Mouse (Mus musculus) forebrain, postnatal 0 days (tissue): ENCODE results near the gene Dock7. TPM values are rescaled to one million over a fixed set of nuclear protein-coding genes. Genes with fewer than 3 reads are reported as not detected.

Experiments
- ATAC-seq: fragments of 200-750 bp; cut with Nextera tagmentation; 2 replicates; pipeline ENCODE4 v1.8.0; 2017; ENCODE audit warnings: mild to moderate bottlenecking, moderate library complexity
- DNase-seq: peaks from one replicate; pipeline ENCODE4 v3.0.0-alpha.2; 2015
- H3K27ac ChIP-seq: fragments of 300-500 bp; sonication (generic); 2 replicates; pipeline ENCODE4 v1.5.1; 2014; ENCODE audit warnings: low read depth, mild to moderate bottlenecking, antibody characterized with exemption, low read length, moderate library complexity, mixed read lengths
- H3K27me3 ChIP-seq: fragments of 300-500 bp; sonication (generic); 2 replicates; pipeline ENCODE4 v1.6.1; 2014; ENCODE audit warnings: mild to moderate bottlenecking, low read length, mixed read lengths; ENCODE audit not compliant: insufficient read depth
- H3K36me3 ChIP-seq: fragments of 300-500 bp; sonication (generic); 2 replicates; pipeline ENCODE4 v1.6.1; 2014; ENCODE audit warnings: mild to moderate bottlenecking, moderate library complexity; ENCODE audit not compliant: insufficient read depth
- H3K4me1 ChIP-seq: fragments of 300-500 bp; sonication (generic); 2 replicates; pipeline ENCODE4 v1.6.1; 2014; ENCODE audit warnings: antibody characterized with exemption; ENCODE audit not compliant: insufficient read depth
- H3K4me2 ChIP-seq: fragments of 300-500 bp; sonication (generic); 2 replicates; pipeline ENCODE4 v1.6.1; 2014; ENCODE audit warnings: low read depth, mild to moderate bottlenecking, moderate library complexity
- H3K4me3 ChIP-seq: fragments of 300-500 bp; sonication (generic); 2 replicates; pipeline ENCODE4 v1.5.1; 2014; ENCODE audit warnings: low read depth, low read length, mixed read lengths
- H3K9ac ChIP-seq: fragments of 300-500 bp; sonication (generic); 2 replicates; pipeline ENCODE4 v1.6.1; 2014; ENCODE audit warnings: mild to moderate bottlenecking
- H3K9me3 ChIP-seq: fragments of 300-500 bp; sonication (generic); 2 replicates; pipeline ENCODE4 v1.6.1; 2016; ENCODE audit warnings: low read length
- CTCF ChIP-seq: sonication (generic); IDR thresholded peaks from 2 replicates; pipeline ENCODE4 v1.5.1; 2016; ENCODE audit warnings: antibody characterized with exemption, control low read depth, low read depth
- WGBS: fragments of 180-500 bp; shearing (Covaris S2); extraction: QIAGEN DNeasy Blood & Tissue Kit; methylation state at CpG from one replicate; pipeline ENCODE4 v1.1.7; 2014; 5-methylcytosine and 5-hydroxymethylcytosine counted together
- polyA plus RNA-seq: library from polyadenylated mRNA; unstranded; fragments of >200 nt; fragmentation: Nextera tagmentation; extraction: Ambion mirVana; gene quantifications from 2 replicates; pipeline ENCODE4 v1.2.1, GENCODE M21; 2015
- total RNA-seq: library from RNA; depleted of rRNA; stranded (reverse); fragments of >200 nt; gene quantifications from 2 replicates; pipeline ENCODE4 v1.2.3, GENCODE M21; 2014

The Dock7 gene
- total and polyA plus RNA-seq, 2 experiments from 2014 or later, result 34.1 to 108 TPM

DNA sequence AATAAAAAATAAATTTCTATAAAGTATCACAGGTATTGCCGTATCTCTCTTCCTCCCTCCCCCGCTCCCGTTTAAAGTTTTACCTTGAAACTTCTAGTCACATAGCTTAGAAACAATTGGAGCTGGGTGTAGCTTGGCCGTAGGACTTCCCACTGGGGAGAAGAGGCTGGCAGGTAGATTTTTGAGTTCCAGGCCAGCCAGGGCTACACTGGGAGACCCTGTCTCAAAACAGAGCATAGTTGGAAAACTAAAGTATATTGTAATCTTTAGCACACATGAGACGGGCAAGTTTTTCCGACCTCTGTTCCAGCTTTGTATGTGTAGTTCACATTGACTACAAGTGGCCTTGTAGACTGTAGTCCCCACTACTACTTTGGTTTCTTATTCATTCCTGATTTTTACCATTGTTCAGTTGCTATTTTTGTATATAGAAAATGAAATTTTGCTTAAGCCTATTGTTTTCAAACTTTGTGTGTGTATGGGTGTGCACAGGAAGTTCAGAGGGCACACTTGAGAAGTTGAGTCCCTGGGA lies 195.4 kb downstream of the Dock7 start:
- DNase-seq, result no peak
- H3K9me3 ChIP-seq, result no peaks in the 10 kb centered on the region
- 14% methylated on average over 6 of the region's 6 CpGs for WGBS
- H3K4me2 ChIP-seq, result peak overlapping the region; percentile 85; the same call in 1 of the 2 replicates
- peaks cover 9% of the 10 kb centered on the region; the same call in 1 of the 2 replicates for H3K4me1 ChIP-seq
- ATAC-seq, result no peak
- no peak overlapping the region for H3K27ac ChIP-seq
- no peak overlapping the region for H3K4me3 ChIP-seq
- no peak for TF ChIP-seq CTCF
- H3K9ac ChIP-seq, result no peak overlapping the region
- peaks cover 3% of the 10 kb centered on the region; the same call in 1 of the 2 replicates for H3K36me3 ChIP-seq
- H3K27me3 ChIP-seq, result no peaks in the 10 kb centered on the region

DNA sequence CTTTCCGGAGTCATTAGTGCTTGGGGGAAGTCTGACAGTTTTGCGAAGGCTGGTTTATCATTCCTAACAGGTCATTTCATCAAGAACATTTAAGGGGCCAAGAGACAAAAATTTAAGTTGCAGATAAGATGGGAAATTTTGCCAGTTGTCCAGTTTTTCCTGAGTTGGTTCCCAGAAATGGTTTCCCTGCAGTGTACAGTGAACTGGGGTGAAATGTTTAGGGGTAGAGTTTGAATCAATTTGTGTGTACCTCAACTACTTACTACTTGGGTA lies 195.9 kb downstream of the Dock7 start:
- no peak overlapping the region for H3K27ac ChIP-seq
- H3K4me1 ChIP-seq, result peaks cover 9% of the 10 kb centered on the region; the same call in 1 of the 2 replicates
- H3K4me2 ChIP-seq, result peak overlapping the region; percentile 85
- H3K9me3 ChIP-seq, result no peaks in the 10 kb centered on the region
- DNase-seq, result no peak
- no peak for ATAC-seq
- H3K4me3 ChIP-seq, result peak overlapping the region; percentile 93
- peak overlapping the region; percentile 95; the same call in 1 of the 2 replicates for H3K9ac ChIP-seq
- no peak for TF ChIP-seq CTCF
- peaks cover 3% of the 10 kb centered on the region; the same call in 1 of the 2 replicates for H3K36me3 ChIP-seq
- no peaks in the 10 kb centered on the region for H3K27me3 ChIP-seq
- 6% methylated on average over 2 of the region's 2 CpGs for WGBS

DNA sequence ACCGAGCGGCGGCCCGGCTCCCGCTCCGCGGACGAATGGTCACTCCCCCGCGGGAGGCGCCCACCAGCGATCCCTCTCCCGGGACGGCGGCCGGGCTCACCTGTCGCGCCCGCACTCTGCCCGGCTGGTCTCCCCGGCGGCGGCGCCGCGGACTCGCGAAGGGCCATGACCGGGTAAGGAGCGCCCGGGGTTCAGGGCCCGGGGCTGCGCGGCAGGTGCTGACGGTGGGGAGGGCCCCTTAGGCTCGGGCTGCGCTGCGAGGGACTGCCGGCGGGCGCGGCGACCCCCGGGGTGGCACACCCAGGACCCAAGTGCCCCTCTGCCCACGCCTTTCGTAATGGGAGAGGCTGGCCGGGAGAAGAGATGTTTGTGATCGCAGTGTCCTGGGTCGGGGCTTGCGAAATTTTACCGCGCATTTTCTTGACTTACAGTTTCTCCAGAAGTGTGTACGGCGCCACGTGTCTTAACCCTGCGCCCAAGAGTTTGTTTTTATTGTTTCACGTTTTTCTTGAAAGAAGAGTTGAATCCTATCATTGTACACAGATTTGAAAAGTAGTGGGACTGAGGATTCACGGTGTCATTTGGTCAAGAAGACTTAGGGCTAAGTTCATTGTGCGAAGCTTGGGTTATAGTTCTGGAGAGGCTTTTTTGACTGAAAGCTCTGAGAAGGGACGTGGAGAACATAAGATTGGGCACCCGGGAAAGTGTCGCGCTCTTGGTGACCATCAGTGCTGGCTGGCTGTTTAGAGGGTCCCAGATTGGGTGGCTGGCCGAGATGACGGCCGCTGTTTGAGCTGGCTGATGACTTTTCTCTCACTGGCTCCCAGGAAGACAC lies 196.4 kb downstream of the Dock7 start:
- H3K4me3 ChIP-seq, result peak overlapping the region; percentile 93

DNA sequence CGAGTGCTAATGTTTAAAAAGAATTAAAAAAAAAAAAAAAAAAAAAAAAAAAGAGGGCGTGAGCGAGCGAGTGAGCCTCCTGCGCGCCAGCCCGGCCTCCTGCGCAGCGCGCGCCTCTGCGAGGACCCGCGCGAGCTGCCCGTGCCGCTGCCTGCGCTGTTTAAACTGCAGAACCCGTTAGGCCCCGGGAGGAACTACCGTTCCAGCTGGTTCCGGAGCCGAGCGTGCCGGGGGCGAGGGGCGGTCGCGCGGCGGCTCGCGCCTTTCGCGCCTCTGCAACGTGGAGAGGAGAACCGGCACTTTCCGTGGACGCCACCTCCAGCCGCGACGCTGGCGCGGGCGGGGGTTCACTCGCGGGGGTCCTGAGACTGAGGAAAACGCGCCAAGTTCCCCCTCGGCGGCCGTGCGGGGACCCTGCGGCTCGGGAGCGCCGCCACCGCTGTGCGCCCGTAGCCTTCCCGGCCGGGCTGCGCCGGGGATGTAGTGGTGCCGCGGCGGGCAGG lies 197.1 kb downstream of the Dock7 start, which contains the start of gene Usp1:
TSS of gene Usp1 (plus strand) at position 243 of the 503 bp plus-strand sequence.
- H3K36me3 ChIP-seq, result no peaks in the 10 kb centered on the region
- H3K9ac ChIP-seq, result peak within 1 kb of the TSS; percentile 95
- no peaks in the 10 kb centered on the region for H3K27me3 ChIP-seq
- ATAC-seq (peak; percentile 56), DNase-seq (no peak)
- H3K4me2 ChIP-seq, result peak within 1 kb of the TSS; percentile 85
- under 1% methylated on average over 67 of the region's 67 CpGs for WGBS
- peaks cover 9% of the 10 kb centered on the region; the same call in 1 of the 2 replicates for H3K4me1 ChIP-seq
- TF ChIP-seq CTCF, result peak; percentile 25; the same call in 1 of the 2 replicates
- H3K9me3 ChIP-seq, result no peaks in the 10 kb centered on the region
- H3K27ac ChIP-seq, result peak within 1 kb of the TSS; percentile 100
- peak within 1 kb of the TSS; percentile 93 for H3K4me3 ChIP-seq

More for the DNA sequence above, 196.4 kb downstream of the Dock7 start:
- H3K4me1 ChIP-seq, result peaks cover 9% of the 10 kb centered on the region; the same call in 1 of the 2 replicates
- no peak for ATAC-seq
- peaks cover 3% of the 10 kb centered on the region; the same call in 1 of the 2 replicates for H3K36me3 ChIP-seq
- 2% methylated on average over 65 of the region's 66 CpGs for WGBS
- no peak for TF ChIP-seq CTCF
- peak; percentile 6 for DNase-seq
- no peaks in the 10 kb centered on the region for H3K9me3 ChIP-seq
- peak overlapping the region; percentile 100 for H3K27ac ChIP-seq
- no peaks in the 10 kb centered on the region for H3K27me3 ChIP-seq
- peak overlapping the region; percentile 85 for H3K4me2 ChIP-seq
- peak overlapping the region; percentile 95 for H3K9ac ChIP-seq

DNA sequence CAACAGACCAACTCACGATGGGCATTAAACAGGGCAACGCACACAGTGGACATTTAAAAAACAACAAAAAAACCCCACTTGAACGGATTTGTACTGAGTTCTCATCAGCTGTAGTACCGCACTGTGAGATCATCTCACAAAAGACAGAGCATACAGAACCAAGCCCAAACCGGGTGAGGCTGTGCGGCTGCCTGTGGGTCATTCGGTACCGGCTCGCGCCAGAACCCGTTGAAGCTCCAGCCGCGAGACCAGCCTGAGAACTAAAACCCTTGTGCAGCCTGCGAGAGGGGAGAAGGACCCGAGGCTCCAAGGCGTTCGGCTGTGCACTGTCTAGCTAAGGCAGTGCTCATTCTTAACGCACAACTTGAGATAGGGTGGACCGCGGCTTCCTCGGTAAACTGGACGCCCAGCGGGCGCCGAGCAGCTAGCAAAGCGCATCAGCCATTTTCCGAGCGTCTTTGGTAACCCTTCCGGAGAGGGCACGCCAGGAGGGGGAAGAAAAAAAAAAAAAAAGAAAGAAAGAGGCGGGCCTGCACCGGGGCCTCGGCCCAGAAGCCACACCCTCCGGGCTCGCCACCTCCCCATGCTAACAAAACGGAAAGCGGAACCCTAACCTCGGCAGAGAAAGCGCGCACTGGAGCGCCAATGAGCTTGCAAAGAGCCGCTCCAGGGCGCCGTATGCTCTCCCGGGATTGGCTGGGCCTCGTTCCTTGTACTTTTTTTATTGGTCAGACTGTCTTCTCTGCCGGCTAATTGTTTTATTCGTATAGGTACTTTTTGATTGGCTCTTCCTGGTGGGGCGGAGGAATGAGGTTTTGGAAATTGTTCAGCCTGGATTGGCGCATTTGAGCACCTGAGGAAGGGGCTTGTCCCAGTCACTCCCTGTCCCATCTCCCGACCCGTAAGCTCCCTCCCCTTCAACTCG lies 197.8 kb downstream of the Dock7 start:
- peak overlapping the region; percentile 93 for H3K4me3 ChIP-seq
- peak; percentile 94 for ATAC-seq
- peaks cover 9% of the 10 kb centered on the region; the same call in 1 of the 2 replicates for H3K4me1 ChIP-seq
- H3K27ac ChIP-seq, result peak overlapping the region; percentile 100
- no peaks in the 10 kb centered on the region for H3K9me3 ChIP-seq
- H3K27me3 ChIP-seq, result no peaks in the 10 kb centered on the region
- peak; percentile 99 for DNase-seq
- no peak for TF ChIP-seq CTCF
- H3K4me2 ChIP-seq, result peak overlapping the region; percentile 78
- H3K36me3 ChIP-seq, result no peaks in the 10 kb centered on the region
- peak overlapping the region; percentile 95 for H3K9ac ChIP-seq
- WGBS, result 2% methylated on average over 53 of the region's 53 CpGs

DNA sequence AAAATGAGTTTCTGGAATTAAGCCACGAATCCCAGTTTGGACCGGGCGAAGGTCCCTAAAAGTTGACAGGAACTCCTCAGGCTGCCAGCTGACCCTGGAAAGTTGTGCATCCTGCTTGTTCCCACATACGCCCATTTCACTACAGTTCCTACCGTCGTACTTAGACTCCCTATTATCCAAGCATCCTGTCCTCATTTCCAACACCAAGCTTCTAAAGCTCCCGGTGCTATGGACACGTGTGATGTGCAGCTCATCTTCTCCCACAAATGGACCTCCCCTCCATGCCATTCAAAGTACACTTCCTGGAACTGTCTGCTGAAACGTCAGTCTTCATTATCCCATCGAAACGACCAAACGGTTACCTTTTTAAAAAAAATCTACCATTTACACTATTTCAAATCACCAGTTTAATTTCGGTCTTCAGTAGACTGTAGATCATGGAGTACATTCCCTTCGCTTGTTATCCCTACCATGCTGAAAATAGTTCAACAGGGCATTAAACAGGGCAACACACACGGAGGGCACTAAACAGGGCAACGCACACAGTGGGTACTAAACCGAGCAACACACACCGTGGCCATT lies 198.6 kb downstream of the Dock7 start:
- no peaks in the 10 kb centered on the region for H3K9me3 ChIP-seq
- peak overlapping the region; percentile 93 for H3K4me3 ChIP-seq
- ATAC-seq (no peak; the same call in 1 of the 2 replicates), DNase-seq (peak; percentile 34)
- no peaks in the 10 kb centered on the region for H3K36me3 ChIP-seq
- H3K27ac ChIP-seq, result peak overlapping the region; percentile 91
- H3K9ac ChIP-seq, result peak overlapping the region; percentile 72
- no peak for TF ChIP-seq CTCF
- peaks cover 9% of the 10 kb centered on the region; the same call in 1 of the 2 replicates for H3K4me1 ChIP-seq
- 9% methylated on average over 18 of the region's 18 CpGs for WGBS
- H3K27me3 ChIP-seq, result no peaks in the 10 kb centered on the region
- peak overlapping the region; percentile 78 for H3K4me2 ChIP-seq
